Mouse (Mus musculus) embryonic facial prominence, embryonic 14.5 days (tissue): ENCODE measurements at regions not wholly inside any gene's neighbourhood (a gene's known extent, or its start where the extent isn't known, plus 50 kb on each side); places are given as distances from the start of the nearest gene placed in this dataset.
A peak's percentile ranks its signal among the peaks of the same experiment; 100 is the strongest.
"Not testable (repeated sequence)": the region's sequence is repeated elsewhere in the genome, so short reads cannot be mapped to it uniquely, and the experiment has no call there.

Source experiments
- ATAC-seq: fragments of 200-750 bp; cut with Nextera tagmentation; 2 replicates; pipeline ENCODE4 v1.8.0; 2017; ENCODE audit warnings: low read depth, moderate number of reproducible peaks, moderate TSS enrichment
- DNase-seq: peaks from one replicate; pipeline ENCODE4 v3.0.0-alpha.2; 2015; ENCODE audit warnings: low spot score
- H3K27ac ChIP-seq: fragments of 300-500 bp; sonication (generic); replicated peaks from 2 replicates; pipeline ENCODE4 v1.5.1; 2014; ENCODE audit warnings: low read depth, mild to moderate bottlenecking, low read length, moderate library complexity
- H3K27me3 ChIP-seq: fragments of 300-500 bp; sonication (generic); replicated peaks from 2 replicates; pipeline ENCODE4 v1.6.1; 2014; ENCODE audit warnings: low read length; ENCODE audit not compliant: control insufficient read depth, insufficient read depth
- H3K36me3 ChIP-seq: fragments of 300-500 bp; sonication (generic); 2 replicates; pipeline ENCODE4 v1.6.1; 2014; ENCODE audit warnings: low read length, mixed read lengths; ENCODE audit not compliant: control insufficient read depth, insufficient read depth
- H3K4me1 ChIP-seq: fragments of 300-500 bp; sonication (generic); 2 replicates; pipeline ENCODE4 v1.6.1; 2014; ENCODE audit warnings: antibody characterized with exemption, low read length; ENCODE audit not compliant: control insufficient read depth, insufficient read depth
- H3K4me2 ChIP-seq: fragments of 300-500 bp; sonication (generic); 2 replicates; pipeline ENCODE4 v1.6.1; 2014; ENCODE audit warnings: low read depth, mild to moderate bottlenecking, low read length, moderate library complexity, mixed read lengths
- H3K4me3 ChIP-seq: fragments of 300-500 bp; sonication (generic); 2 replicates; pipeline ENCODE4 v1.5.1; 2014; ENCODE audit warnings: low read depth, mild to moderate bottlenecking, low read length
- H3K9ac ChIP-seq: fragments of 300-500 bp; sonication (generic); 2 replicates; pipeline ENCODE4 v1.6.1; 2014; ENCODE audit warnings: low read depth, mild to moderate bottlenecking, low read length, moderate library complexity, mixed read lengths
- H3K9me3 ChIP-seq: fragments of 300-500 bp; sonication (generic); 2 replicates; pipeline ENCODE4 v1.6.1; 2016; ENCODE audit warnings: low read length; ENCODE audit not compliant: control insufficient read depth
- WGBS: fragments of 180-500 bp; shearing (Covaris S2); extraction: QIAGEN DNeasy Blood & Tissue Kit; methylation state at CpG from one replicate; pipeline ENCODE4 v1.1.7; 2014; 5-methylcytosine and 5-hydroxymethylcytosine counted together

- no peak overlapping the region for H3K9ac ChIP-seq
- H3K4me2 ChIP-seq = no peak overlapping the region
- no peak overlapping the region for H3K4me3 ChIP-seq
- no peaks in the 10 kb centered on the region for H3K9me3 ChIP-seq
- H3K27me3 ChIP-seq = no peaks in the 10 kb centered on the region
- no peak overlapping the region for H3K27ac ChIP-seq
- ATAC-seq (no peak), DNase-seq (no peak)
- H3K4me1 ChIP-seq = peaks cover 10% of the 10 kb centered on the region; the same call in 1 of the 2 replicates
- WGBS = 89% methylated on average over 8 of the region's 8 CpGs
- H3K36me3 ChIP-seq = no peaks in the 10 kb centered on the region
Measured at GRCm38 (mm10) chr5:118485191-118485590, 75.3 kb upstream of the Med13l start.

- 88% methylated on average over 2 of the region's 2 CpGs for WGBS
- not testable (repeated sequence) for ATAC-seq, H3K4me3 ChIP-seq, H3K36me3 ChIP-seq, H3K4me1 ChIP-seq, H3K9me3 ChIP-seq, H3K4me2 ChIP-seq, H3K27me3 ChIP-seq, H3K27ac ChIP-seq, H3K9ac ChIP-seq, DNase-seq
Measured at GRCm38 (mm10) chr5:118492522-118492921, 68.0 kb upstream of the Med13l start.

- DNase-seq (peak; percentile 50), ATAC-seq (0 out of 2 replicates have a peak, but pooled peaks have one; percentile 33)
- H3K36me3 ChIP-seq = no peaks in the 10 kb centered on the region
- no peak overlapping the region for H3K4me2 ChIP-seq
- no peaks in the 10 kb centered on the region for H3K27me3 ChIP-seq
- H3K4me3 ChIP-seq = no peak overlapping the region
- no peaks in the 10 kb centered on the region for H3K9me3 ChIP-seq
- WGBS = 61% methylated on average over 7 of the region's 7 CpGs
- H3K27ac ChIP-seq = no peak overlapping the region
- H3K9ac ChIP-seq = no peak overlapping the region
- H3K4me1 ChIP-seq = peaks cover 5% of the 10 kb centered on the region
Measured at GRCm38 (mm10) chr5:118494649-118495477, 65.6 kb upstream of the Med13l start.

GRCm38 (mm10) chr5:118495478-118495760, 65.1 kb upstream of the Med13l start:
- WGBS = 54% methylated on average over 2 of the region's 2 CpGs
- no peak for ATAC-seq
- Histone ChIP-seq H3K9ac (no peak overlapping the region), H3K4me3 (no peak overlapping the region), H3K4me2 (no peak overlapping the region), H3K9me3 (no peaks in the 10 kb centered on the region), H3K4me1 (peaks cover 5% of the 10 kb centered on the region), H3K36me3 (no peaks in the 10 kb centered on the region), H3K27ac (no peak overlapping the region), H3K27me3 (no peaks in the 10 kb centered on the region)
- no peak for DNase-seq

GRCm38 (mm10) chr5:118501624-118502023, 58.9 kb upstream of the Med13l start:
- ATAC-seq = no peak
- 78% methylated on average over 5 of the region's 5 CpGs for WGBS
- H3K27ac ChIP-seq = no peak overlapping the region

GRCm38 (mm10) chr5:118502991-118503390, 57.5 kb upstream of the Med13l start:
- WGBS = 61% methylated on average over 15 of the region's 15 CpGs
- ATAC-seq = no peak
- peak; percentile 56 for DNase-seq

More at GRCm38 (mm10) chr5:118501624-118502023, 58.9 kb upstream of the Med13l start:
- no peak for DNase-seq
- Histone ChIP-seq H3K4me3 (no peak overlapping the region), H3K4me1 (no peaks in the 10 kb centered on the region), H3K9ac (no peak overlapping the region), H3K36me3 (no peaks in the 10 kb centered on the region), H3K4me2 (no peak overlapping the region), H3K27me3 (no peaks in the 10 kb centered on the region), H3K9me3 (no peaks in the 10 kb centered on the region)

GRCm38 (mm10) chr5:118504170-118504569, 56.3 kb upstream of the Med13l start:
- Histone ChIP-seq H3K27ac (no peak overlapping the region), H3K27me3 (no peaks in the 10 kb centered on the region), H3K4me1 (no peaks in the 10 kb centered on the region), H3K4me2 (no peak overlapping the region), H3K36me3 (no peaks in the 10 kb centered on the region), H3K9me3 (no peaks in the 10 kb centered on the region), H3K4me3 (no peak overlapping the region), H3K9ac (no peak overlapping the region)
- WGBS = 91% methylated on average over 10 of the region's 10 CpGs
- DNase-seq (no peak), ATAC-seq (no peak)

More at GRCm38 (mm10) chr5:118502991-118503390, 57.5 kb upstream of the Med13l start:
- Histone ChIP-seq H3K9me3 (no peaks in the 10 kb centered on the region), H3K4me2 (no peak overlapping the region), H3K36me3 (no peaks in the 10 kb centered on the region), H3K27ac (no peak overlapping the region), H3K27me3 (no peaks in the 10 kb centered on the region), H3K4me3 (no peak overlapping the region), H3K4me1 (no peaks in the 10 kb centered on the region), H3K9ac (no peak overlapping the region)

- DNase-seq (no peak), ATAC-seq (no peak)
- WGBS = 20% methylated on average over 7 of the region's 7 CpGs
- Histone ChIP-seq H3K27ac (no peak overlapping the region), H3K4me1 (no peaks in the 10 kb centered on the region), H3K4me3 (no peak overlapping the region), H3K9me3 (no peaks in the 10 kb centered on the region), H3K36me3 (no peaks in the 10 kb centered on the region), H3K27me3 (no peaks in the 10 kb centered on the region), H3K9ac (no peak overlapping the region), H3K4me2 (no peak overlapping the region)
Measured at GRCm38 (mm10) chr5:118504926-118505325, 55.6 kb upstream of the Med13l start.

- H3K4me3 ChIP-seq = no peak overlapping the region
- ATAC-seq (no peak), DNase-seq (no peak)
- H3K4me2 ChIP-seq = no peak overlapping the region
- no peak overlapping the region for H3K27ac ChIP-seq
- no peaks in the 10 kb centered on the region for H3K36me3 ChIP-seq
- H3K27me3 ChIP-seq = no peaks in the 10 kb centered on the region
- 54% methylated on average over 5 of the region's 5 CpGs for WGBS
- peaks cover 18% of the 10 kb centered on the region for H3K4me1 ChIP-seq
- H3K9me3 ChIP-seq = no peaks in the 10 kb centered on the region
- H3K9ac ChIP-seq = no peak overlapping the region
Measured at GRCm38 (mm10) chr5:118509871-118510270, 50.6 kb upstream of the Med13l start.
